Mouse (Mus musculus) cerebellum, adult 9-11 months (tissue): ENCODE measurements around the gene Upb1.
"Not testable (repeated sequence)": the region's sequence is repeated elsewhere in the genome, so short reads cannot be mapped to it uniquely, and the experiment has no call there.

Experiments used
- DNase-seq: peaks from one replicate; pipeline ENCODE4 v3.0.0; 2022

Gene Upb1

DNA sequence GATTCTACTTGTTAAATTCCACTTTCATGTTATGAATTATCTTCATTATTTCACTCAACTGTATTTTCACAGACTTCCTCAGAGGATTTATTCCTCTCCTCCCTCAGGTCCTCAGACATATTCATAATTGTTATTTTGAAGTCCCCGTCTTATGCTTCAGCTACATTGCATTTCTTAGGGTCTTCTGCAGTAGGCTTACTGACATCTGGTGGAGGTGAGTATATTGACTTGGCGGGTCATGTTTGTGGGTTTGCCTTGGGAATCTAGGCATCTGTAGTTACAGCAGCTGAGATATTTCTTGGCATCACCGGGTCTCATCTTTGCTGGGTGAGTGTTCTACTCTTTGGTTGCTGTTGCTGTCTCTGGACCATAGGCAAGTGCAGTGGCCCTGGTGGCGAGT is at the start of gene Upb1:
Gene Upb1, plus strand, starts transcription at position 158 of the 400 bp plus-strand sequence.
- no peak for DNase-seq

DNA sequence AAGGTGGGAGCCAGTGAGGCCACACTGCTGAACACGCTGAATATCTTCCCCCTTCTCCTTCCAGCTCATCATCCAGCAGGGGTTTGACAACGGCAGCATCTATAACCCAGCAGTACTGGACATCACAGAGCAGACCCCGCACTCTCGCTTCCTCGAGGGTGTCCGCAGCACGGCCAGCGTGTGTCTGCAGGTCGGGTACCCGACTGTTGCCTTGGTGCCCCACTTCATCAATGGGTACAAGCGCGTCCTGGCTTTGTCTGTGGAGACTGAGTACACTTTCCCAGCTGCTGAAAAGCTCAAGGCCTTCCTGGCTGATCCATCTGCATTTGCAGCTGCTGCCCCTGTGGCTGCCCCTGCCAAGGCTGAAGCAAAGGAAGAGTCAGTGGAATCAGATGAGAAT is 48.4 kb upstream of the Upb1 start:
- DNase-seq, result no peak

DNA sequence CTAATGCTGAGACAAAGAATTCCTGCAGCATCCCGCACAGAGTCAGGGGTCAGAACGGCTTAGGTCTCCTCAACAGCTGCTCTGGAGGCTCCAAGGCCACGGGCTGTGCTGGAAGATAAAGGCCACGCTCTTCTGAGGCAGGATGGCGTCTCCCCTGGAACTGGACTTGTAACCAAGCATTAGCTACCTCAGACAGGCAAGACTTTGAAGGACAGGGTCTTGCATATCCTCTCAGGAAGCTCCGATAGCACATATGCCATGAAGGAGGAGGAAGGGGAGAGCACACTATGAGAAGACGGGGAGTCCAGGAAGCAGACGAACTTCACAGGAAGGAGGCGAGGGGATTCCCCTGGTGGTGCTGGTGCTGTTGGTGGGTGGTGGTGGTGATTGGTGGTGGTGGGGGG is 47.1 kb upstream of the Upb1 start:
- DNase-seq, result not testable (repeated sequence)

DNA sequence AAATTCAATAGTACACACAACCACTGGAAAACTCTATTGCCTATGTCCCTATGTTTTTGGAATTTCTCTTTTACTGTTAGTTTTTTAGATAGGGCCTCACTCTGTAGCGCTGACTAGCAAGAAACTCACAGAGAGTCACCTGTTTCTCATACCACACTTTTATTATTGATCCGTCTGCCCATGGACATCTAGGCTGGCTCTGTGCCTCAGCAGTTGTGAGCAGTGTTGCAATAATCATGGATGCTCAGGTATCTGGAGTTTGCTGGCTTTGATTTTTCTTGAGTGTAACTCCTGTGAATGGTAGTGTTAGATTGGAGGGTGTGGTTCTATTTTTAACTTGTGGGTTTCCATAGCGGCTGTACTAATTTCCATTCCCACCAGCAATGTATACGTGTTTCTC is 45.6 kb upstream of the Upb1 start:
- no peak for DNase-seq

DNA sequence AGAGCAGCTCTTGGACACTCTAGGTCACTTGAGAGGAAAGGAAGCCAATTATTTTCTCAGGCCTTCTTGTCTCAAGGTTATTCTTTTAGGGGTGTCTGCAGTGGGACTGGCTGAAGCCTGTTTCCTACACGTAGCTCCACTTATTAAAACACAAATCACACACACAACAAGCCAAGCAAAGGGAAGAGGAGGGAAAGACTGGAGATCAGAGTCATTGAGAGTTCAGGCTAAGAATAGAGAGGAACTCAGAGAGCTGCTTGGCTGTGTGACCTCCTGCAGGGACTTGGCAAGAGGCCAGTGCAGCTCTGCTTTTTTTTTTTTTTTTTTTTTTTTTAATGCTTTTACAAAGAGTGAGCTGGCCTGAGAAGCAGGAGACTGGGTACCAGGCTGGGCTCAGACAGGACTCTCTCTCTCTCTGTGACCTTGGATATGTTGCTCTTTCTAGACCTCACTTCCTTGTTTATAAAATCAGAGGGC is 36.7 kb upstream of the Upb1 start:
- DNase-seq, result peak; percentile 36

DNA sequence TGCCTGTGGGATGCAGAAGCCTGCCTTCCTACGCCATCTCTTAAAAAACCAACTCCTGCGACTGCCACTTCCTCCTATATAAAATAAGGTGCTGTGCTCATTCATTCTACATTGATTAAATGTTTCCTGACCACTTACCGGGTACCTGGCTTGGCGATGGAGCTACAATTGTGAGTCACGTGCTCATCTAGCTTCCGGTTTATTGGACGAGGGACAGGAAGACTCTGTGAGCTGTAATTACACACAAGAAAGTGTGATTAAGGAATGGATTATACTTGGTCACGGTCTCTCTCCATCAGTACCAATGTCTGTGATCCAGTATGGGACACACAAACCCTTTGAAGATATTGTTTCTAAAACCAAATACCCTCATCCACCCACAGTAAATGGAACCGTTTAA is 36.1 kb upstream of the Upb1 start:
- no peak for DNase-seq

DNA sequence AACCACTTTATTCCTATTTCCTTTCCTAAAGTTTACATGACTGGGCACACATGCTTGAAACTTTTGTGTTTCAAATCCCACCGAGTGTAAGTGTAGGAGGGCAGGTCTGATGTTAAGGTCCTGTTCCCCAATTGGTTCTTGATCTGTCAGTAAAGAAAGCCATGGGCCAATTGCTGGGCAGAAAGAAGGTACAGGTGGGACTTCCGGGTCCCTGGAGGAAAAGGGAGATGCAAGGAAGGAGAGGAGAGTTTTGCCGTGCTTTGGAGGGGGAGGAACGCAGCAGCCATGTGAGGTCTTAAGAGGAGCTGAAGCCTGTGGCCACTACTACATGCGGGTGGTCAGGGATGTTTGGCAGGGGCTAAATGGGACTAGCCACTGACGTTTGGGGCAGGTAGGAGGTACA is 35.7 kb upstream of the Upb1 start:
- DNase-seq, result peak; percentile 4

DNA sequence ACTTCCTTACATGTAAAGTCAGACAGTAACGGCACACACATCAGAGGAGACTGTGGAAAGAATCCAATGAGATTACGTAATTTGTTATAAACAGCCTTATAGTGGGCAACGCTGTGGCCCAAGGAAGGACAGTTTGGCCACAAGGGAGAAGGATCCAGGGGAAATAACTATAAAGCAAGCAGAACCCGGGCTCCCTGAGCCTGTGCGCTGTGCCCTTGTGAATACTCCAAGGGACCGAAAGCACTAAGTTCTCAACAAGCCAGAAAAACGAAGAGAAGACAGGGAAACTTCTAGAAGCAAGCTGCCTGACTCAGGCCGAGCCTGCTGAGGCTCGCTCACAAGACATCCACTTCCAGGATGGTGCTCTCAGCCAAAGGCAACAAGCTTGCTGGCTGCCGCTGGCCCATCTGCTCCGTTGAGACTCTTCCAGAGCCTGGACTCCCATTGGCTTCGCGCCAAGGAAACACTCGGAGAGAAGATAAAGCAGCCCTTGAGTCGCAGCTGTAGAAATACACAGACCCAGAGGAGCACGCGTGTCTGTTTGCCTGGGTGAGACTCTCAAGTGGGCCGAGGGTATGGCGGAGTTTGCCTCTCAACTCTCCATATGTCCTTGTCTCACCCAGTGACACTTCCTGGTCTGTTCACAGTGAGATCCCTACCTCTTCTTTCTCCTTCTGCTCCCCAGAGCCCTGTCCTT is 27.1 kb upstream of the Upb1 start:
- peak; percentile 16 for DNase-seq

DNA sequence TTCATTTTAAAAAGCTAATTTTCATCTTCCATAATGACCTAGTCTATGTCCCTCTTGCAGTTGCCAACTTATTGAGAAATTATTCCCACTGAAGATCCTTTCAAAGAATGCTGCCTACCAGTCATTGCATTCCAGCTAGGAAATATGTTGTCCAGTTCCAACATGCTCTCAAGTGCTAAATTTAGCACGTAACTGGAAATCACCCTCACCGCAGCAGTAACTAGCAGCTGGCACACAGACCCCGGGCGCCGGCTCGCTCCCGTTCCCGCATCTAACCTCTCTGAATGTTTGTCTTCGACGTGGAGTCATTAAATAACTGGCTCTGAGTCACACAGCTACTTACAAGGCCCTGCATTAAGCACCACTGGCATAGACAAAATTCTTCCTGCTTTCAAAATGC is 22.2 kb upstream of the Upb1 start:
- no peak for DNase-seq

DNA sequence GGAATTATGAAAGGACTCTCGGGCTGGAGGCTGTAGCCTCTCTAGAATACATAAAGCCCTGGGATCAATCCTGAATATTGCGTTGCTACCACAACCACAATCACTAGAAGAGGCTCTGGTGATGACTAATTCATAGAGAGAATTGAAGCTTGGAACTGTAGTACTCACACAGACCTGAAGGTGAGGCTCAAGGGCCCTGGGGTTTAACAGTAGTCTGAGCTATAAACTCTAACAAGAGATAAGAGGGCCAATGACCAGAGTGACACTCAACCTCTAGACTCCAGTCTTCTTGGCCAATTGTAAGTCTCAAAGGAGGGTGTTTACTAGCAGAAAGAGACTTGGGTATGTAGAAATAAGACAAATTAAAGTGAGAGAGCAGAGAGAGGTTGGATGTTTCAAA is 10.8 kb upstream of the Upb1 start:
- DNase-seq, result no peak

DNA sequence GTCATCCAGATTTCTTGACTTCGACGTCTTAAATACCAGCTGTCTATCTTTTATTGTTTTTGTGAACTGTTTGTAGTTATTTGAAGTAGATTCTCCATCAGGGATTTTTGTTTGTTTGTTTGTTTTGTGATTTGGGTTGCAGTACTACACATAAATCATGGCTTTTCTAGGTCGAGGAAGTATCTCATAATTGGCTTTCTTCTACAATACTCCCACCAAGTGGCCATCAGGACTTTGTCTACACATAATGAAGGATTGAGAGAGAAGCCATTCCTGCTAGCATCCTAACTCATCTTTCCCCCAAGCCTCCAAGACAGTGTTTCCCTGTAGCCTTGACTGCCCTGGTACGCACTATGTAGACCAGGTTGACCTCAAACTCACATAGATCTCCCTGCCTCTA is 10.1 kb upstream of the Upb1 start:
- no peak for DNase-seq

DNA sequence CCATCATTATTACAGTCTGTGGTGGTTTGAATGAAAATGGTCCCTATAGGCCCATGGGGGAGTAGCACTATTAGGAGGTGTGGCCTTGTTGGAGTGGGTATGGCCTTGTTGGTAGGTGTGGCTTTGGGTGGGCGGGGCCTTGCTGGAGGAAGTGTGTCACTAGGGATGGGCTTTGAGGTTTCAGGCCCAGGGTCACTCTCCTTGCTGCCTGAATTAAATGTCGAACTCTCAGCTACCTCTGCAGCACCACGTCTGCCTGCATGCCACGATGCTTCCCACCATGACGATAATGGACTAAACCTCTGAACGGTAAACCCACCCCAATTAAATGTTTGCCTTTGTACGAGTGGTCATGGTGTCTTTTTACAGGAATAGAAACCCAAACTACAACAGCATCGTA is 6.1 kb upstream of the Upb1 start:
- no peak for DNase-seq

DNA sequence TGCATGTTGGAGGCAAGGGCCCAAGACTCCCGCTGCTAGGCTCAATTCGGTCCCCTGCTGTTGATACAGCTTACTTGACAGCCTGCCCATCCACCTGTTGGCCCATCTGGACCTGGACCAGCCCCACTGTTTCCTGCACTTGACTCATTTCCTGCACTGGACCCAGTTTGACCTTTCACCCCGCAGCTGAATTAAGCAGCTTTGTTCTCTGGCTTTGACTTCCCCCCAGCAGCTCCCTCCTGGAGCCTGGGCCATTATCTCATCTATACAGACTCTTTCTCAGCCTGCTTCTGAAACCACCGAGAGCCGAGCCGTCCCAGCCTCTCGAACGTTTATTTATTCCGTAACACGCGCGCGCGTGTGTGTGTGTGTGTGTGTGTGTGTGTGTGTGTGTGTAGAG is 3.9 kb upstream of the Upb1 start:
- DNase-seq, result peak; percentile 12

DNA sequence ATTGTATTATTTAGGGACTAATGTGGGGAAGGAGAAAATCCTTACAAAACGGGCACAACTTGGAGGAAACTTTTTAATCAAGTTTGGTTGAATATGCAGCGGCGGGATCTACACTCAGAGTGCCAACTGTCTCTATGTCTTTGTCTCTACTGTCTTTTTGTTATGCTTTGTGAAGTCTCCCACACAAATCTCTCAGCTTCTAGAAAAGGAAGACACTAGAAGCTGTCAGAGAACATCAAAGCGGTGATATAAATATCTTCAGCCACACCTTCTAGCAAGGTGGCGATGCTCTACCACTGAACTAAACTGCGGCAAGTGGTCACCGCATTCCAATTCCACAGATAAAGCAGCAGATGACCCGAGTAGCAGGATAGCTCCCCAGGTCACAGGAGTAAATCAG is 5.0 kb downstream of the Upb1 start:
- no peak for DNase-seq

DNA sequence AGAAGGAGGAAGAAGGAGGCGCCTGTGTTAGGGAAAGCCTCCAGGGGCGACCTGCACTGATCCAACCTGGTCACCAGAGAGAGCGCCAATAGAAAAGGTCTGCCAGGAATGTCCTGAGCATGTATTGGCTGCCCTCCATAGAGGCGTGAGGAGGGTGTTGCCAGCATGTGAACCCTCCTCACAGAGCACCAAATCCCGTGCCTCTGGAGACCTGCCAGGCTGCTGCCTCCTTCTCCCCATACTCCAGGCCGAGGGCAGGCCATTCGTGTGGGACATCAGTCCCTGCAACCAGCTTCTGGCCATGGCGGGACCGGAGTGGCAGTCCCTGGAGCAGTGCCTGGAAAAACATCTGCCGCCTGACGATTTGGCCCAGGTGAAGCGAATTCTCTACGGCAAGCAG is 5.8 kb downstream of the Upb1 start:
- DNase-seq, result peak; percentile 54

DNA sequence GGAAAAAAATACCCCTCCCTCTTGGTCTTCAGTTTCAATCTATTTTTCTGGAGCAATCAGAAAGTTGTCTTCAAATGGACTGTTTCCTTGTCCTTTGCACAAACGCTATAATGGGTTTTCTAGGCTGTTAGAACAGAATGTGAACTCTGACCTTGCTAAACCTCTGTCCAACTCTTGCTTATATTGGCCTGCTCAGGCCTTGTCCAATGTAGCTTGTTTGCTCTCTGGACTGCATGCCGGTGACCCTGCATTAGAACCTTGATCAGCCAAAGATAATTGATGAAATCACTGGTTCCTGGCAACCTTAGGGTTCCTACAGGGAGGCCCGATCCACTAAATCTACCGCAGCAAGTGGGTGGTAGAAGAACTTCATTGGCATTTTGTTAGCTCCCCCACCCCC is 6.8 kb downstream of the Upb1 start:
- no peak for DNase-seq

DNA sequence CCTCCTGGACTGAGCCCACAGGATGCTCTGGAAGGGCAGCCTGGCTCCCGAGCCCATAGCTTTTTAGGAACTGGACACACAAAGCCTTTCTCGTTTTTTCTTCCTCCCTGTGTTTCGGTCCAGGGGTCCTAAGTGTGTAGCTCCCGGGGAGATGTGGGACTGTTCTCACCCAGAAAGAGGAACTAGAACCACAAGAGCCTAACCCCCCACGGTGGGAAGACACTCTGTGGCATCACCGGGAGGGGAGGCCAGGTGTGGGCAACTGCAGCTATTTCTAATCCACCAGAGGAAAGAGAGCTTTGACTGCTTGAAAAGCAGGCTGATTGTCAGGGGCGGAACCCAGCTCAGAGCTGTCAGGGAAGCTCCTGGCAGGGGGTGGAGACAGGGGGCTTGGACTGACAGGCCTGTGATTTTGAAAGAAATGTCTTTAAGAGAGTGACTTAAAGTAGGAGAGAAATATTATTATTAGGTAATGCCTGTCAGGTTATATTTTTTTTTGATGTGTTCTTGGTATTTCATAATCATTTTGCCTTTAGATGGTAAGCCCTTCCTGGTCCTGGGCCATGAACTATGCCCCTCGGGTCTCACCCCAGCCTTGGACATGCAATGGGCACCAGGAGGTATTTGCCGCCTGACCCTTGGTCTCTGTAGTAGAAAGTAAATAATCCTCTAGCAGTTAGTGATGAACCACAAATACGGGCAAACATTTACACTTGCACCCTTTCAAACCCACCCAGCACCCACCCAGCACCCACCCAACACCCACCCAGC is 10.6 kb downstream of the Upb1 start:
- not testable (repeated sequence) for DNase-seq

DNA sequence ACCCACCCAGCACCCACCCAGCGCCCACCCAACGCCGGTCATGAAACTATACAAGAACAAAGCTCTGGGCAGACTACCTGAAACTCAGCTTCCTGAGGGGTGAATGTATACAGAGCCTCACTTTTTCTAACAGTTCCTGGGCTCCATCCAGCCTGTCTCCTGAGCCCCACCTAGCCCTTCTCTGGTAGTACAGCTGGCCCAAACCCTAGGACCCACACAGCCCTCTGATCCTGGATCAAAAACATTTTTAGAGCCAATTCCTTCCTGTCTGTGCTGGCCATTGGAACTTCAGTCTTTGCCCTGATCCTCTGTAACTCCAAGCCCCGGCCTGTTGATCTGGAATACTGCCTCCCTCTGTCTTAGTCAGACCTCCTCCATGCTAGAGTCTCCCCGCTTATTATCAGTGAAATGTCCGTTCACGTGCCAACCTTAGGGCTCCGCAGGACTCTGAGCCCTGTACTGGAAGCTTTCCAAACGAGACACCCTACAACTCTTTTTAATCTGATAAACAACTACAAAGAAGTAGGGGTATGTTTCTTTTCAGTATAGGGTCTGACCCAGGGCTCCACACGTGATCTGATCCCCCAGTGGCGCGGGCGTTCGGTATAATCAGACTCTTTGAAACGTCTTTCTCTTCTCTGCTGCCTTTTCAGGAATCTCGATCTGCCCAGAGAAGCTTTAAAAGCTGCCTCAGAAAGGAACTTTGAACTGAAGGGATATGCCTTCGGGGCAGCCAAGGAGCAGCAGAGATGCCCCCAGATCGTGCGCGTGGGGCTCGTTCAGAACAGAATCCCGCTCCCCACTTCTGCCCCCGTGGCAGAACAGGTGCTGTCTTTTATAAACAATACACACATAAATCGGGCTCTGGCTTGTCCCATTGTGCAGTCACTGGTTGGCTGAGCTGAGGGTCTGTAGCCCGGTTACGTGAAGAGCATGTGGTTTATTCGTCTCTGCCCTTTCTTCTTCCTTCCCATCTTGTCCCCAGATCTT is 11.5 kb downstream of the Upb1 start:
- DNase-seq, result no peak

DNA sequence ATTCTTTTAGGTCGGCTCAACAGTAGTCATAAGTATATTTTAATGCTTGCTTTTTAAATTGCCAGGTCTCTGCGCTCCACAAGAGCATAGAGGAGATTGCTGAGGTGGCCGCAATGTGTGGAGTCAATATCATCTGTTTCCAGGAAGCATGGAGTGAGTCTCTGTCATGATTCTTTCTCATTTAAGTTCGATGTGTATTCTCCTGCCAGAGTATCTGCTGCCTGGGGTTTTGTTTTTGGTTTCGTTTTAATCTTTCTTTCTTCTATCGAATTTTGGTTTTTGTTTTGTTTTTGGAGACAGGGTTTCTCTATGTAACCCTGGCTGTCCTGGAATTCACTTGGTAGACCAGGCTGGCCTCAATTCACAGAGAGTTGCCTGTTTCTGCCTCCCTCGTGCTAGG is 14.0 kb downstream of the Upb1 start:
- DNase-seq, result no peak

DNA sequence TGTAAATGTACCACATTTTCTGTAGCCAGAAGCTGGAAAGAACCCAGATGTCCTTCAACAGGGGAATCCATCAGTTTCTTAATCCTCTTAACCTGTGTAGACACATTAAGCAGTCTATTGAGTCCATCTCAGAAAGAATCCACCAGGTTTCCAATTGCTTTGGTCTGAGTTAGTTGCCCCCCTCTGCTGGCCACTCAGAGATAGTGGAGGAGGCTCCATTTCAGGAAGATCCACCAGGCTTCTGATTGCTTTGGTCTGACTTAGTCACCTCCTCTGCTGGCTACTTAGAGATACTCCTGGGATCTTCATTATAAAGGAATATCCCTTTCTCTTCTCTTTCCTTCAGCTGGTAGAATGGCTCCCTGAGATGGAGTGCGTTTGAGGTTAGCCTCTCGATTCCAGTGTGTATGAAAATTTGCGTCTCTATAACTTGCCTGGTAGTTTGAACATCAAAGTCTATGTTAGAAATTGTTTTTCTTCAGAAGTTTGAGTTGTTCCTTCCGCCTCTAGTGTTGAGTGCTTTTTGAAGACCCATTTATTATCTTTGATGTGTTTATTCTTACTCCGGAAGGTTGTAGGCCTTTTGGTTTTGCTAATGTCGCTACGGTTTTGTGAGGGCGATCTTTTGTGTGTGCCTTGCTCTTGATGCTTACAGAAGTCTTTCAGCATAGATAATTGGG is 16.6 kb downstream of the Upb1 start:
- DNase-seq, result no peak

DNA sequence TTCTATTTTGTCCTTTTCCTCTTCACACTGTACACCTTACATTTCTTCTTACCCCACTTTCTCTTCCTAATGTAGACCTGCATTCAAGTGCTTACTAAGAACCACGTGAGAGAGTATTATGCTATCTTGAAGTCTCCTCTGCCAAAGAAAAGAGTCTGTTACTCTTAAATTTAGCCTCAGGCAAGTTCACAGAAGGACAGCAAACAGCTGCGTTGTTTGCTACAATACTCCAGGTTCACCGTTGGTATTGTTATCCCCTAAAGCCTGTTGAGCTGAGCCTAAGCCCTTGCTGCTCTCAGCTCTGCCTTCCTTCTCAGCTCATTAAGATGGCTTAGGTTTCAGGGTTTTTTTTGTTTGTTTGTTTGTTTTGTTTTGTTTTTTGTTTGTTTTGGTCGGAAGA is 17.8 kb downstream of the Upb1 start:
- no peak for DNase-seq

DNA sequence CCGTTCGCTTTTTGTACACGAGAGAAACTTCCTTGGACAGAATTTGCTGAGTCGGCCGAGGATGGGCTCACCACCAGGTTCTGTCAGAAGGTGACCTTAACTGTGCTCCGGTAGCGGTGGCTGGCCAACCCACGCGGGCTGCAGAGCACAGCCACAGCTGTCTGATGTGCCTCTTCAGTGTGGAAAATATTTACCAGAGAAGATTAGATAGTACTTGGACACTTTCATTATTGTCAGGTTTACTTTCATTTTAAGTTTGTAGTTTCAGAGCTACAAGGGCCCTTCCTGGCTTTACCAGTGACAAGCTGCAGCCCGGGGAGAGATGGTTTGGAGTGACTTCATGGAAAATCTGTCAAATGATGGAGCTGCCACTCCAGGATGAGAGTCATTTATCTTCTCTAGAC is 23.6 kb downstream of the Upb1 start:
- no peak for DNase-seq
